Mouse (Mus musculus): ENCODE measurements at regions not wholly inside any gene's neighbourhood (a gene's known extent, or its start where the extent isn't known, plus 50 kb on each side); places are given as distances from the start of the nearest gene placed in this dataset.

DNA sequence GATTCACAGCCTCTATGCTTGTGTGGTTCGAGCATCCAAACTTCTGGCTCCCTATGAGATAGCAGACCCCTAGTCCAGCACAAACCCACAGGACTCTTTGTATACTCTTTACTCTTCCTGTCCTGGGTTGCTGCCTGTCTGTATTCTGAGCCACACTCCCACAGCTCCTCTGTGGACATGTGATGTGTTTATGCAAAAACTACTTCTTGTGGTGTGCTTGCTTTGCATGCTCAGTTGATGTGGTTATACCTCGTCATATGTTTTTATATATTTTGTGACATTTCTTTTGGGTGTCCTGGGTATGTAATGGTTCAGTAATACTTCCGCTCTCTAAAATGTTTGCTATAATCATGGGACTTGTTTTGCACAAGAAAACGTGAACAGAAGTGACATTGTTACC is 198.3 kb downstream of the 1700064H15Rik start:
- TF ChIP-seq CTCF (IDR thresholded peaks at IDR 0.05; ENCODE audit: extremely low read depth, insufficient read depth, insufficient read length, insufficient replicate concordance), result no peak
- TF ChIP-seq POLR2A (IDR thresholded peaks at IDR 0.05; ENCODE audit: low read depth, low read length), result 0 out of 2 replicates have a peak, but pooled peaks have one; percentile 11

Measured in spleen, adult 2 months (tissue).